Mouse (Mus musculus): Measurements from ENCODE around the gene Serpinc1. TPM values are rescaled to one million over a fixed set of nuclear protein-coding genes. Genes with fewer than 3 reads are reported as not detected.
A peak's percentile ranks its signal among the peaks of the same experiment; 100 is the strongest.

Gene Serpinc1
- polyA plus RNA-seq (2012; rRNA removed) (4.9 and 7.5 TPM in 2 replicates), polyA plus RNA-seq (2014; fragmentation: Nextera tagmentation; extraction: Ambion mirVana) (3.3 and 6.2 TPM in 2 replicates)

DNA sequence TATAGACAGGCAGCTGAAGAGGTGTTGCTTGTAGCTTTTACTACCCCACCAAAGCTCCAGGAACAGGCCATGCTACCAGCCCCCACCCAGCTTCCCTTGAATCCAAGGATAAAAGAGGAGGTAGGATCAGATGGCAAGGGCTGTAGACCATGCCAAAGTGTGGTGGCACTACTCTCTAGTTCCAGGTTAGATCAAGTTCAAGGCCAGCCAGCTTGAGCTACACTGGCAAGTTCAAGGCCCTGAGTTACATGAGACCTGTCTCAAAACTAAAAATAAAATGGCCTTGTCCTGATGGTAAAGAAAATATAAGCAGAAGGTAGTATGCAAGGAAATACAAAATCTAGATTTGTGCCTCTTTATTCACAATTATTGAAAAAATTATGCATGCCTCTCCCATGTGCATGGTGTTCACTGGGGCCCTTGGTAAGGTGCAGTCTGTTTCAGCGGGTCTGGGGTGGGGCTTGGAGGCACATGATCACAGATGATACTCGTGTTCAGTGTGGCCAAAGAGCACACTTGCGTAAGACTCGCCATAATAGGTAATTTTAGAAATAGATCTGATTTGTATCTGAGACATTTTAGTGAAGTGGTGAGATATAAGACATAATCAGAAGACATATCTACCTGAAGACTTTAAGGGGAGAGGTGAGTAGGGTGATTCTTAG is at the start of gene Serpinc1:
Serpinc1 (plus strand) TSS at position 515 of the 665 bp plus-strand sequence.
- Histone ChIP-seq H3K9ac (ENCODE audit: low read depth, low read length, severe bottlenecking) (no peak within 1 kb of the TSS), H3K36me3 (ENCODE audit: control insufficient read depth, insufficient read depth, low read length) (peaks cover 12% of the 10 kb centered on the region), H3K9me3 (ENCODE audit: control insufficient read depth, low read length) (no peaks in the 10 kb centered on the region), H3K4me2 (replicated peaks; ENCODE audit: low read depth, low read length, severe bottlenecking) (no peak within 1 kb of the TSS), H3K4me3 (replicated peaks; ENCODE audit: low read length) (no peak within 1 kb of the TSS), H3K4me1 (ENCODE audit: control insufficient read depth, insufficient read depth, low read length) (no peaks in the 10 kb centered on the region), H3K27ac (replicated peaks; ENCODE audit: low read depth, low read length) (no peak within 1 kb of the TSS), H3K27me3 (ENCODE audit: control insufficient read depth, insufficient read depth, low read length) (no peaks in the 10 kb centered on the region)
- DNase-seq (ENCODE audit: low spot score) (no peak), ATAC-seq (ENCODE audit: low FRiP score, low read depth) (no peak)
- WGBS: 92% methylated on average over 4 of the region's 4 CpGs
- no peak for TF ChIP-seq POLR2A (IDR thresholded peaks at IDR 0.05; ENCODE audit: borderline replicate concordance, extremely low read depth, insufficient read depth, insufficient read length)

DNA sequence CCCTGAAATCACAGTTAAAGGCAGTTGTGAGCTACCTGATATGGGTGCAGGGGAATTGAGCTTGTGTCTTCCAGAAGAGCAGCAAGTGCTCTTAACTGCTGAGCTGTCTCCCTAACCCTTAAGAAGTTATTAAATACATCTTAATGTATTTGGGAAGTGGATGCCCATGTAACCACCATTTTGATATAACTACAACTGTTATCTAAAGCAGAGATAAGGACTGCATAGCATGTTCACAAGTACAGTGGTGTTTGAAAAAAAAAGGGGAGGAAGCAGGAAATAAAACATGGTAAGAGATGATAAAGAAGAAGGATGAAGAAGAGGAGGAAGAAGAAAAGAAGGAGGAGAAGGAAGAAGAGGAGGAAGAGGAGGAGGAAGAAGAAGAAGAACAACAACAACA is 47.1 kb upstream of the Serpinc1 start:
- ATAC-seq (ENCODE audit: low FRiP score, low read depth) (no peak), DNase-seq (ENCODE audit: low spot score) (no peak)
- no peak overlapping the region for H3K27ac ChIP-seq (replicated peaks; ENCODE audit: low read depth, low read length)
- no peak for TF ChIP-seq POLR2A (IDR thresholded peaks at IDR 0.05; ENCODE audit: borderline replicate concordance, extremely low read depth, insufficient read depth, insufficient read length)
- peaks cover 23% of the 10 kb centered on the region for H3K36me3 ChIP-seq (ENCODE audit: control insufficient read depth, insufficient read depth, low read length)
- no peak overlapping the region for H3K9ac ChIP-seq (ENCODE audit: low read depth, low read length, severe bottlenecking)
- no peak overlapping the region for H3K4me3 ChIP-seq (replicated peaks; ENCODE audit: low read length)
- H3K27me3 ChIP-seq (ENCODE audit: control insufficient read depth, insufficient read depth, low read length): no peaks in the 10 kb centered on the region
- no peaks in the 10 kb centered on the region for H3K4me1 ChIP-seq (ENCODE audit: control insufficient read depth, insufficient read depth, low read length)
- H3K4me2 ChIP-seq (replicated peaks; ENCODE audit: low read depth, low read length, severe bottlenecking): no peak overlapping the region
- H3K9me3 ChIP-seq (ENCODE audit: control insufficient read depth, low read length): no peaks in the 10 kb centered on the region

DNA sequence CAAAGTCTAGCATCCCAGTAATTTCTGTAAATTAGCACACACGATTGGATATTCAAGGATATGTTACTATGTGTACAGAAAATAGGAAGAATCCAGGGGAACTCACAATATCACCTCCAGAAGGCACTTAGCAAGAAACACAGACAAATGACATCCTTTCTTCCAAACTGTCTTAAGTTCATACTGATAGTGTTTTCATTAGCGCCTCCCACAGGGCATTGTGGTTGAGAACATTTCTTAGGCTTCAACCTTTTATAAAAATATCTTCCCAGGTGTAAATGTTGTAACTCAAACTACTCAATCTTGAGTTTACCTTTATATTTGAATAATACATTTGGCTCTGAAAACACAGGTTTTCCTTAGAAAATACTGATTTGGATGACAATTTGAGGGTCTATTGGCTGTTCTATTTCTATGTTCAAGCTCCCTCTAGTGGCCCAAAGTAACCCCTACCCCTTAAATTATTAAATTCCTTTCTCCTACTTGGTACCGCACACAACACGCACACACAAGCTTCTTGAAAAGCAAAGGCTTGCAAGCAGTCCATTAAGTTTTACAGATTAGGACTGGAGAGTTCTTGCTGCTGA is 44.4 kb upstream of the Serpinc1 start:
- TF ChIP-seq POLR2A (IDR thresholded peaks at IDR 0.05; ENCODE audit: borderline replicate concordance, extremely low read depth, insufficient read depth, insufficient read length): no peak
- peaks cover 37% of the 10 kb centered on the region for H3K36me3 ChIP-seq (ENCODE audit: control insufficient read depth, insufficient read depth, low read length)
- ATAC-seq (ENCODE audit: low FRiP score, low read depth): no peak

DNA sequence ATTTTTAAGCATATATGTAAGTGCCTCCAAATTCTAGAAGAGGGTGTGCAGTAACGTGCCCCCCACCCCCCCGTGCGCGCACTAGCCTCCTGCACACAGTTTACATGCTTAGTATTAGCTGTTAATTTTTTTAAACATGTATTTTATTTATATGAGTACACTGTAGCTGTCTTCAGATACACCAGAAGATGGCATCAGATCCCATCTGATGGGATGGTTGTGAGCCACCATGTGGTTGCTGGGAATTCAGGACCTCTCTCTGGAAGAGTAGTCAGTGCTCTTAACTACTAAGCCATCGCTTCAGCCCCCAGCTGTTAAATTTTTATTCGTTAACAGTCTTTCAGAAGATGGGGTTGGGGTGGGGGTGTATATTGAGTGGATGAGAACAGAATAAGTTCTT is 42.8 kb upstream of the Serpinc1 start:
- WGBS: 89% methylated on average over 6 of the region's 6 CpGs
- no peak for ATAC-seq (ENCODE audit: low FRiP score, low read depth)

More for the DNA sequence above, 44.4 kb upstream of the Serpinc1 start:
- Histone ChIP-seq H3K9me3 (ENCODE audit: control insufficient read depth, low read length) (no peaks in the 10 kb centered on the region), H3K4me1 (ENCODE audit: control insufficient read depth, insufficient read depth, low read length) (no peaks in the 10 kb centered on the region), H3K4me3 (replicated peaks; ENCODE audit: low read length) (no peak overlapping the region), H3K4me2 (replicated peaks; ENCODE audit: low read depth, low read length, severe bottlenecking) (no peak overlapping the region), H3K27me3 (ENCODE audit: control insufficient read depth, insufficient read depth, low read length) (no peaks in the 10 kb centered on the region), H3K9ac (ENCODE audit: low read depth, low read length, severe bottlenecking) (no peak overlapping the region), H3K27ac (replicated peaks; ENCODE audit: low read depth, low read length) (no peak overlapping the region)
- DNase-seq (ENCODE audit: low spot score): peak; percentile 63
- 59% methylated on average over 4 of the region's 4 CpGs for WGBS

GRCm38 (mm10) chr1:160963199-160963598 is 15.2 kb upstream of the Serpinc1 start:
- Histone ChIP-seq H3K4me3 (replicated peaks; ENCODE audit: low read length) (no peak overlapping the region), H3K4me2 (replicated peaks; ENCODE audit: low read depth, low read length, severe bottlenecking) (no peak overlapping the region), H3K9ac (ENCODE audit: low read depth, low read length, severe bottlenecking) (no peak overlapping the region), H3K9me3 (ENCODE audit: control insufficient read depth, low read length) (no peaks in the 10 kb centered on the region), H3K27me3 (ENCODE audit: control insufficient read depth, insufficient read depth, low read length) (no peaks in the 10 kb centered on the region), H3K4me1 (ENCODE audit: control insufficient read depth, insufficient read depth, low read length) (no peaks in the 10 kb centered on the region), H3K36me3 (ENCODE audit: control insufficient read depth, insufficient read depth, low read length) (peaks cover 75% of the 10 kb centered on the region), H3K27ac (replicated peaks; ENCODE audit: low read depth, low read length) (no peak overlapping the region)
- no peak for TF ChIP-seq POLR2A (IDR thresholded peaks at IDR 0.05; ENCODE audit: borderline replicate concordance, extremely low read depth, insufficient read depth, insufficient read length)
- no peak for DNase-seq (ENCODE audit: low spot score)
- ATAC-seq (ENCODE audit: low FRiP score, low read depth): no peak
- WGBS: 95% methylated on average over 7 of the region's 7 CpGs

More for the DNA sequence above, 42.8 kb upstream of the Serpinc1 start:
- H3K4me3 ChIP-seq (replicated peaks; ENCODE audit: low read length): no peak overlapping the region
- H3K9me3 ChIP-seq (ENCODE audit: control insufficient read depth, low read length): no peaks in the 10 kb centered on the region
- no peak overlapping the region for H3K9ac ChIP-seq (ENCODE audit: low read depth, low read length, severe bottlenecking)
- DNase-seq (ENCODE audit: low spot score): no peak
- TF ChIP-seq POLR2A (IDR thresholded peaks at IDR 0.05; ENCODE audit: borderline replicate concordance, extremely low read depth, insufficient read depth, insufficient read length): no peak
- no peak overlapping the region for H3K4me2 ChIP-seq (replicated peaks; ENCODE audit: low read depth, low read length, severe bottlenecking)
- H3K27me3 ChIP-seq (ENCODE audit: control insufficient read depth, insufficient read depth, low read length): no peaks in the 10 kb centered on the region
- peaks cover 44% of the 10 kb centered on the region for H3K36me3 ChIP-seq (ENCODE audit: control insufficient read depth, insufficient read depth, low read length)
- no peaks in the 10 kb centered on the region for H3K4me1 ChIP-seq (ENCODE audit: control insufficient read depth, insufficient read depth, low read length)
- H3K27ac ChIP-seq (replicated peaks; ENCODE audit: low read depth, low read length): no peak overlapping the region

All from limb, embryonic 14.5 days (tissue).